Mouse (Mus musculus) brain, embryonic 14.5 days (tissue): ENCODE measurements around the gene Anapc11. TPM values are rescaled to one million over a fixed set of nuclear protein-coding genes. Genes with fewer than 3 reads are reported as not detected.
A peak's percentile ranks its signal among the peaks of the same experiment; 100 is the strongest.

Experiments used
- DNase-seq: peaks from one replicate; pipeline ENCODE4 v3.0.0-alpha.2; 2011; ENCODE audit warnings: low read depth
- CTCF ChIP-seq: fragments of 200-500 bp; IDR thresholded peaks from 2 replicates; pipeline ENCODE4 v1.5.1; 2012; ENCODE audit warnings: inconsistent platforms, mild to moderate bottlenecking, moderate library complexity, borderline replicate concordance; ENCODE audit not compliant: insufficient read depth, insufficient read length; ENCODE audit errors: extremely low read depth
- POLR2A ChIP-seq: fragments of 200-500 bp; IDR thresholded peaks from 2 replicates; pipeline ENCODE4 v1.6.1; 2012; ENCODE audit warnings: mild to moderate bottlenecking, inconsistent platforms, borderline replicate concordance; ENCODE audit not compliant: poor library complexity, insufficient read depth, insufficient read length, severe bottlenecking; ENCODE audit errors: extremely low read depth
- polyA plus RNA-seq: library from polyadenylated mRNA; depleted of rRNA; stranded (reverse); fragments of >200 nt; gene quantifications from 2 replicates; pipeline ENCODE4 v1.2.3, GENCODE M21; 2012

Gene Anapc11
- polyA plus RNA-seq, 1 experiment: 175 TPM

DNA sequence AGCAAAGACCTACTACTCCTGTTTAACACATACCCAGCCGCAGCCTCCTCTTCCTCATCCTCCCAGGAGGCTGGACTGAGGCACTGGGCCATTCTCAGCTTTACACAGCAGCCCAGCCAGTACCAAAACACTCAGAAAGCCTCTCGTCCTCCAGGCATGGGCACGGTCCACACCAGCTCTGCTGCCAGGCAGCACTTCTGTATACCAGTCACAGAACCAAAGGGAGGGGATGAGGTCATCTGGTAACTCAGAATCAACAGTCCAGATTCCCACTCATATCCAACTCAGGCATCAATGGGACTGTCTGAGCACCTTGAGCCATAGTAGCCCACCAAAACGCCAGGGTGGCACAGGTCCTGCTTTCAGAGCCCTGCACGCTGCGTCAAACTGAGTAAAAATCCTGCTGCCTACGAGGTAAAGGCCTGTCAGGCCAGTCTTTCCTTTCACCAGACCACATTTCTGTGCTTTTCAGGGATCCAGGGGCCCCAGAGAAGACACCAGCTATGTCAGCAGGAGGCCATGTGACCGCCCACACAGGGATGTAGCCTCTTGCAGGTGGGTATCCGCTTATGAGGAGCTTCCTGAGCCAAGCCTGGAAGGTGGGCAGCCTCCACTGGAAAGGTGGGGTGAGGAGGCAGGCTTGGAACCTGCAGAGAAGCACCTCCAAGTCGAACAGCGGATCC lies 28.7 kb downstream of the Anapc11 start:
- TF ChIP-seq POLR2A (no peak), CTCF (no peak)
- DNase-seq: no peak

DNA sequence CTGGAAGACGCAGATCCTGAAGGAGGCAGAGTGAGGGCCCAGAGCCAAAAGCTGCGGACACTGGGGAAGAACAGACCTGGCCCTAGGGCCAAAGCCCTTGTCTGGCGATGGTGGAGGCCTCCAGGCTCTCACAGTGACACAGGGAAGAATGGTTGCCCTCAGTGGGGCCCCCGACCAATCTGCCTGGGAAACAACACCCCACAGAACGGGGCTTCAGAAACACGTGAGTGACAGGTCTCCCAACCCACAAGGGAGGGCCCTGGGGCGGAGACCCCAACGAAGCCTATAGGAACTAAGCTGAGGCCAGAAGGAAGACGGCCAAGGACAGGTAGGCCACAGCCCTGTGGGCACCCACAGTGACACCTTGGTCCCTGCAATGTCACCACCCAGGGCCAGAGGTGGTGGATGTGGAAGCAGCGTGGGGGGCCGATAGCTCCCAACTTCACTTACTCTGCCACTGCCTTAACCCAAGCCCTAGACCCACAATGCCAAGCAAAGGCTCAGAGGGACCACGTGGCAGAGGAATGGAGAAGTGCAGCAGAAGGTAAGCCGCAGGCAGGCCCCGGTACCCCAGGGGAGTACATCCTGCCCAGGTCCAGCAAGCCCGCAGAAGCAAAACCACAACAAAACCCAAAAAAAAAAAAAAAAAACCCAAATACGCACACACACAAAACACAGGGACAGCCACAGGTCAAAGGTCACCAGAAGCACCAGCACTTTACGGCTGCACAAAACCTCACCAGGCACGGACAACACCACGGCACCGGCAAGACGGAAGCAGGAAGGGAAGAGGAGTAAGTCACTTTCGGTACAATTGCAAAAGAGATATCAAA lies 29.5 kb downstream of the Anapc11 start:
- DNase-seq: no peak
- no peak for TF ChIP-seq POLR2A
- TF ChIP-seq CTCF: no peak

DNA sequence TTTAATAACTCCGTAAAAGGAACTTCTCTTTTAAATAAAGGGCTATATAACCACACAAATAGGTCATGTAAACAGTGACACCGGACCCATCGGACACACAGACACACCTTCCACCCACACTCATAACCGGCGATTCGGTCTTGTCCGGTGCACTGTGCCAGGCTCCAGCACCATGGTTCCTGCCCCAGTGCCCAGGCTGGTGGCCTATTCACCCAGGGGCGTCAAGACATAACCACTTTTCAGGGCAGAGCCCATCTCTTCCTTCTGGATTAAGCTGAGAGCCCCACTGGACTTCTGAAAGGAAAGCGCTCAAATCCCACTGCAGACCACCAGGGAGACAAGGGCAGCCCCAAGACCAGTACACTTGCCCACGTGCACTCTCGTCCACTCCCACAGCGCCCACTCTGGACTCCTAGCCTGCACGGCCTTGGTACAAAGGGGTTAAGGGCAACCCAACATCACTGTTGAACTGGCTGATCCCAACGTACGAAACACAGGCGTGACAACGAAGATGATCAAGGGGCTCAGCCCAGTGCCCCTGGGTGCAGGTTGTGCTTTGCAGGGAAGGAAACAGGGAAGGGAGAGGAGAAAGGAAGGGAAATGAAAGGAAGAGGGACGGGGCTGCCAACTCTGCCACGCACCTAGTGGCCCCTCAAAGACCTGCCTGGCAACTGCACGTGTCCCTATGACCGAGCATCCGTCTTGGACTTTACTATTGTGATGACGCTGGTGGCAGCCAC lies 30.6 kb downstream of the Anapc11 start:
- no peak for DNase-seq
- TF ChIP-seq POLR2A (no peak), CTCF (no peak)

DNA sequence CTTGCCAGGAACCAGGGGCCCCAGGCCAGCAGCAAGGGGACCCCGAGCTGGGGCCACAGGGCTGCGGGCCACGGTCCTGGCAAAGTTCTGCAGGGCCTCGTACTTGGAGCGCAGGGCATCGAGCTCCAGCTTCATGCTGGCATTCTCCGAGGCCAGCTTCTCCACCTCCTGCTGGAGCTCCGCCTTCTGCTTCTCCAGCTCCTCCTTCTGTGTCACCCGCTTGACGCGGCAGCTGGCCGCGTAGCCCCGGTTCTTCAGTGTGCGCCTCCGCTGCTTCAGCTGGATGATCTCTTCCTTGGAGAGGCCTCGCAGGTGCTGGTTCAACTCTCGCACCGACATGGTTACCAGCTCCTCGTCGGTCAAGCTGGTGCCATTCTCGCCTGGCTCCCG lies 31.1 kb downstream of the Anapc11 start:
- TF ChIP-seq CTCF: no peak
- no peak for DNase-seq

DNA sequence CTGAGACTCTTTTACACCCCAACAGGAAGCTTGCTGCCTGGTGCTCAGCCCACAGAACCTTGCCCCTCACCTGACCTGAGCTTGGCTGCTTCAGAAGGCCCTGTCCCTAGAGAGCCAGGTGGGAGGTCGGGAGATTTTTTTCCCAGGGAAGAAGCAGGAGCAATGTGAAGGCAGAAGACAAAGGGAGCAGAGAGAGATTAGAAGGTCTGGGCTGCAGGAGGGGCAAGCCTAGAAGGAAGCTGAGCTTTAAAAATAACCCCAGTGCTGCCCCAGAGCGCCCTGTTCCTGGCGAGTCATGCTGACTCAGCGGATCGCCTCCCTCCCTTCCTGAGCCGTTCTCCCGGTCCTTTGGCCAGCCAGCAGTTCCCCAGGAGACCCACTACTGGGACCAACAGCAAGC lies 31.7 kb downstream of the Anapc11 start:
- TF ChIP-seq POLR2A (no peak), CTCF (no peak)
- no peak for DNase-seq

DNA sequence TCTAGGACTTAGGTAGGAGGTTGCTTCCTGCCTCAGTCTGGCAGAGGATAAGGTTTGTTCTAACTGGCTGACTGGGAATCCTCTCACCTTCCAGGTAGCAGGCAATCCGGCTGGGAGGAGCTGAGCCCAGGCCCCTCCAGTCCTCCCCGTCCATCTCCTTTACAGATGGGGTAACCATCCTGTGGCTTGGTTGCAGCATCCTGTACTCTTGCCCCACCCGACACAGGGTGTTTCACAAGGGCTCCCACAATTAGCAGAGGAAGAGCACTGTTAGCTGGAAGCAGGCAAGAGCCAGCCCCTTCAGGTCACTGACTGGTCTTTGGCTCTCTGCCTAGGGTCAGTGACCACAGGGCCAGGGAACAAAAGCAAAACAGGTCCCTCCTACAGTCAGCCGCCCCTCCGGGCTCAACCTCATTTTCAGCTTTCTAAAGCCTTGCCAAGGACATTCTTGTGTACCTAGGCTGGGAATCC lies 32.2 kb downstream of the Anapc11 start:
- no peak for DNase-seq
- TF ChIP-seq CTCF (no peak), POLR2A (no peak)

DNA sequence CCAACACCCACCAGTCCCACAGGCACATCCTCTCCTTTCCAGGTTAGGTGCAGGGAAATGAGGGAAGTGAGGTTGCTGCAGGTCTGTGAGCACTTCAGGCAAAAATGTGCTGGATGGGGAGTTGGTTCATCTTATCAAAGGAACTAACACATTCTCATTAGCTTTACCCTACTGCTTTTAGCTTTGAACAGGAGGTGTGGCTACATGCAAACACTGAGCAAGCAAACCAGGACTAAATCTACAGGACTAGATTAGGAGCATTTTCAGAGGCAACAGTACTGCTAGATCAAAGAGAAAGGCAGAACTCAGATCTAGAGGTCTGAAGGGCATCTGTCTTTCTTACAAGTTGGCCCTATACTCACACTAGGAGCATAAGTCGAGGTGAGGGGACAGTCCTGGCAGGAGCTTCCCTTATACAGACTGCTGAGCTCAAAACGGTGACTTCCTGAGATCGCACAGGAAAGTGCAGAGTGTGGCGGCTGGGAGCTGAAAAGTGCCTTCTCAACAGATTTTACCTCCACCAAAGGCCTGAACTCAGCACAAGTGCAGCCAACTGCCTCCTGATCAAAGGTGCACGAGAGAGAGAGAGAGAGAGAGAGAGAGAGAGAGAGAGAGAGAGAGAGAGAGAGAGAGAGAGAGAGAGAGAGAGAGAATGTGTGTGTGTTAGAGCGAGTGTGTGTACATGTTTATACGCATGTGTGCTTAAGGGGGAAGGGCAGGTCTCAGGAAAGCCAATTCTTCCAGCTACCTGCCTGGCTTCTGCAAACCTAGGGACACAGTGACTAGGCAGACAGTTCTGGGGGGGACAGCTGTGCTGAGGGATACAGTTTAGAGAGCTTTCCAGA lies 32.9 kb downstream of the Anapc11 start:
- no peak for TF ChIP-seq CTCF
- TF ChIP-seq POLR2A: no peak
- no peak for DNase-seq

DNA sequence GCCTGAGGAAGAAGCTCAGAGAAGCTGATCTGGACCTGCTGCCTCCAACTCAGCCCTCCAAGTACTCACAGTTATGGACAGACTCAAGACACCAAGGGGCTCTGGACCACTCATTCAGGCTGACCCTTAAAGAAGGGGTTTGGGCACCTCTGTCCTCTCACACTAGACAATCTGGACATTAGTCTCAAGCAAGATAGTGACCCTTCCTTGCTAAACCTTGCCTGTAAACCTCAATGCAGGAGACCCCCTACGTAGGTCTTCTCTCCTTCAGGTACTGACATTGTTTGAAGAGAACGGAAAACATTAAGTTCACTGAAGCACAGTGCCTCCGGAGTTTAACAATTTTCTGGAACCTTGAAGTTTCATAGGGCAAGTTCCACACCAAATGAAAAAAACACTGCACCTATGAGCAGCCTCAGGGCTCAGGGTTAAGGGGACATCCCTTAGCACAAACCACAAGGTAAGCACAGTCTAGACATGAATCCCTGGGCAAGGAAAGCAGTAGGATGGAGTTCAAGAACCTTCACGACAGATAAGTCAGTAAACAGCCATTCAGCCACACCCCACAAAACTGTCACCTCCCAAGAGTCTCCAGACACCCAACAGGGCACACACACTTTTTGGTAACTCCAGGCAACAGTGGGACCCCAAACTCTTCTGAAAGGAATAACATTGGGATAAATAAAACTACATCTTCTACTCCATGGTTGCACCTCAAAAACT lies 33.7 kb downstream of the Anapc11 start:
- no peak for DNase-seq
- TF ChIP-seq POLR2A (no peak), CTCF (no peak)

DNA sequence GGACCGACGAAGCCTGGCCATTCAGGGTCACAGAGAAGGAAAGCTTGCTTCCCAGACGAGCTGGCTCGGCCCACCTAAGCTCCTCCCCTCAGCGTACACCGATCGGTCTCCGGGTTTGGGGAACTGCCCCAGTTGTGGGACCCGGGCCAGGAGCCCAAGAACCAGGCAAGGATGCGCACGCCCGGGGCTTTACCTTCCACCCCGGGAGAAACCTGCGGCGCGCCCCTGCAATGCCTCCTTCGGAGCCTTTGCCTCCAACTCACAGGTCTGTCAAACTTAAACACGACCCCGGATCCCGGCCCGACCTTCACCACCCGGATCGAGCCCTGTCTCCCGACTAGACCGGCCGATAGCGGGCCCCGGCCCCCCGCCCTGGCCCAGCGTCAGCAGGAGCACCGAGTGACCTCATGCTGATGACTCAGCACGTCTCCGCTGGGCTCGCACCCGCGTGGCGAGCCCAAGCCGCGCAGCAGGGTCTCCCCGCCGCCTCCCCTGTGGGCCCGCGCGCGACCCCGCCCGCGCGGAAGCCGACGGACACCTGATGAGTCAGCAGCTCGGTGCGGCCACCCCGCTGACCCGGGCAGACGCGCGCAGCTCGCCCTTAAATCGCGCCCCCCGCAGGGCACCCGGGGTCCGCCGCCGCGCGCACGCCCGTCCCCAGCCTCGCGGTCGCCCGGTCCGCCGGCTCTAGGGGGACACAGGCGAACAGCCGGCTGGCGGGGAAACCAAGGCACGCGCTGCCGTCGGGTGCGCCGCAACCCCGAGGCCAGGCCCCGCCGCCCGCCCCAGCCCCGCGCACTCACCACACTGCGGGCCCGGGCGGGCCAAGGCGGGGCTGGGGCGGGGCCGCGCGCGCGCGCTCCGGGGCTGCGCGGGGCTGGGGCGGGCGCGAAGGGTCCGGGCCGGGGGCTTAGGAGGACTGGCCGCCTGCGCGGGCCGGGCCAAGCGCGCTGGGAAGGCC lies 34.6 kb downstream of the Anapc11 start:
- peak; percentile 60 for DNase-seq
- TF ChIP-seq POLR2A (no peak), CTCF (no peak)

DNA sequence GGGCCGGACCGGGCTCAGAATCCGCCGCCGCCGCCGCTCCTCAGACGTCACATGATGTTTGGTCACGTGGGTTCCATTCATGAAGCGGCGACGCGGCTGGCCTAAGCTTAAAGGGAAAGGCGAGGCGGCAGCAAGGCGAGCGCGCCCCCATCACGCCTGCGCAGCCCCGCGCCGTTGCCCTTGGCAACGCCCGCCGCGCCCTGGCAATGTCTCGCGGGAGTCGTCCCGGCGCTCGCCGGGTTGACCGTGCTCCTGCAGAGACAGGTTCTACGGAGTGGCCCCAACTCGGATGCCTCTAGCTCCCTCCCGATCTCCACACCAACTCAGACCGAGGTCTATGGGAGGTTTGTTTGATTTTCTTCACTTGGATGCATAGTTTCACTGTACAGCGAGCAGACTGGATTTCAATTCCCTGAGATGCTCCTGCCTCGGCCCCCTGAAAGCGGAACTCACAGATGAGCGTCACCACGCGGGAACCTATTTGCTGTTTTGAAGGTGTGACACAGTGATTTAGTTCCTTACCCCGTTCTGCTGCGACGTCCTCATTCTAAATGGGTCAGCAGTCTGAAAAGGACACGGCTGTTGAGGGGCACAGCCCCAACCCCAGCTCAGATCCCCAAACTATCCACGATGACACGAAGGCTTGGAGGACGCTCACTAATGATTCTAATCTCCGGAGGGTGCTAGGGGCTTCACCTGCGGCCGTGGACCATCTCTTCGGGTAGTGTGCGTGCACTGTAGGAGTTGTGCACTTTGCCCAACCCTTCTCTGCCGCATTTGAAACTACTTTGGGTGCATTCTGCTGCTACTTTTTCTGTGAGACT lies 35.5 kb downstream of the Anapc11 start, which contains the start of gene Mafg:
Mafg (minus strand) TSS at position 81 of the 824 bp plus-strand sequence.
- peak; percentile 98 for DNase-seq
- TF ChIP-seq POLR2A: no peak; the same call in 1 of the 2 replicates
- no peak for TF ChIP-seq CTCF
